Mouse (Mus musculus) embryonic fibroblast, embryonic 13.5 days (primary cell): Measurements from ENCODE around the gene Tmem59l. TPM values are rescaled to one million over a fixed set of nuclear protein-coding genes. Genes with fewer than 3 reads are reported as not detected.
"Not testable (repeated sequence)": the region's sequence is repeated elsewhere in the genome, so short reads cannot be mapped to it uniquely, and the experiment has no call there.

Experiments used
- H3K27ac ChIP-seq: 2 replicates; pipeline ENCODE4 v1.5.1; 2012; ENCODE audit warnings: low read length, control low read depth, inconsistent platforms; ENCODE audit not compliant: insufficient read depth
- H3K4me1 ChIP-seq: 2 replicates; pipeline ENCODE4 v1.6.1; 2011; ENCODE audit warnings: low read length; ENCODE audit not compliant: control insufficient read depth, insufficient read depth
- H3K4me3 ChIP-seq: 2 replicates; pipeline ENCODE4 v1.5.1; 2011; ENCODE audit warnings: mild to moderate bottlenecking, control low read depth, low read length; ENCODE audit not compliant: insufficient read depth
- CTCF ChIP-seq: IDR thresholded peaks from 2 replicates; pipeline ENCODE4 v1.5.1; 2011; ENCODE audit warnings: mild to moderate bottlenecking, control low read depth, low read length, moderate library complexity, borderline replicate concordance; ENCODE audit not compliant: insufficient read depth
- POLR2A ChIP-seq: IDR thresholded peaks from 2 replicates; pipeline ENCODE4 v1.6.1; 2011; ENCODE audit warnings: low read depth, mild to moderate bottlenecking, control low read depth, low read length, moderate library complexity
- polyA plus RNA-seq: library from polyadenylated mRNA; stranded (reverse); fragments of >200 nt; gene quantifications from 2 replicates; pipeline ENCODE4 v1.2.4, GENCODE M21; 2011; ENCODE audit warnings: low read depth; ENCODE audit not compliant: missing spikeins, insufficient read length

Tmem59l gene
- polyA plus RNA-seq, 1 experiment = 0.58 TPM

DNA sequence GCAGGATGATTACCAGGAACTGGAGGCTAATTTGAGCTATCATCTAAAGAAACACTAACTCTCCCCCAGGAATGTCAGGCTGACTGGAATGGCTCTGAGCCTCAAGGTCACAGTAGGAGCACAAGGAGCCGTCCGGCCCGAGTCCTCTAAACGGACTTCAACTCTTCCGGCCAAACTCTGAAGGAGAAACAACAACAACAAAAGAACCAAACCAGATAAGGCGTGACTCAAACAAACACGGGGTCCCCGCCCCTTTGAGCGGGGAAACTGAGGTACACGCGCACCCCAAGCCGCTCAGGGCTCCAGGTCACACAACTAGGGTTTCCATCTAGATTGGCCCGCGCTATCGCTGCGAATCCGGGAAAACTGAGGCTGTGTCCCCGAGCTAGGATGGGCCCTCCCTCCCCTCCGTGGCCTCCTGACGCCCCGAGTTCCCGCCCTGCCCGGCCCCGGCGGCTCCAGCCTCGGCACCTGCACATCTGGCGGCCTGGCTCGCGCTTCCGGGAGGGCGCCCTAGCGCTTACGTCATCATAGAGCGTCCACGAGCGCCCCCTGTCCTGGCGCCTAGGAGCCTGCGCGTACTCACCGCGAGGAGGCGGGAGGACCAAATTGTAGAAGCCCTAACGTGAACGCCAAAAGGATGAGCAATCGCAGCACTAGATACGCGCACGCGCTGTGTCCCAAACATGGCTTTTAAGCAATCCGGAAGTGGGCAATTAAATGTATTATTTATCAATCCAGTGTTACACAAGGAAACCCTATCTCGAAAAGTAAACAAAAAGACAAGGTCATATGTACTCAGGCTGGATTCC is 35.6 kb upstream of the Tmem59l start:
- peak overlapping the region; percentile 49 for H3K27ac ChIP-seq
- no peaks in the 10 kb centered on the region; the same call in none of the 2 replicates for H3K4me1 ChIP-seq
- TF ChIP-seq POLR2A (peak; percentile 54), CTCF (0 out of 2 replicates have a peak, but pooled peaks have one; percentile 19)
- H3K4me3 ChIP-seq = peak overlapping the region; percentile 78

DNA sequence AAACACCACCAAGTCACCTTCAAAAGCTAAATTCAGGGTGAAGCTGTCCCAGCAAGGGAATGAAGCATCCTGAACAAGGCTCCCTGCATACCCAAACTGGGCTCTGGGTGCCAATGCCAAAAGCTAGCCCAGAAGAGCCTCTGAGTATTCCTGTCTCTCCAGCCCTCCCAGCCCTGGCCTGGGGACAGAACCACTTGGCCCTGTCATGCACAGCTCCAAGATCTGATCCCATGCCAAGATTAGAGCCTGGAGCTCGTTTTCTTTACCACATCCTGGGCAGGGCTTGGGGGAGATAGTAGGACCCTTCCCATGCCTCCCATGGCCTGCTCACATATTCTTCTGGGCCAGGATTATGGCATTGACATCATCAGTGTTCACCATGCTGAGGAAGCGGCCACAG is 32.4 kb upstream of the Tmem59l start:
- no peaks in the 10 kb centered on the region; the same call in none of the 2 replicates for H3K4me1 ChIP-seq
- H3K27ac ChIP-seq = no peak overlapping the region
- no peak overlapping the region for H3K4me3 ChIP-seq
- TF ChIP-seq CTCF (no peak), POLR2A (no peak)

DNA sequence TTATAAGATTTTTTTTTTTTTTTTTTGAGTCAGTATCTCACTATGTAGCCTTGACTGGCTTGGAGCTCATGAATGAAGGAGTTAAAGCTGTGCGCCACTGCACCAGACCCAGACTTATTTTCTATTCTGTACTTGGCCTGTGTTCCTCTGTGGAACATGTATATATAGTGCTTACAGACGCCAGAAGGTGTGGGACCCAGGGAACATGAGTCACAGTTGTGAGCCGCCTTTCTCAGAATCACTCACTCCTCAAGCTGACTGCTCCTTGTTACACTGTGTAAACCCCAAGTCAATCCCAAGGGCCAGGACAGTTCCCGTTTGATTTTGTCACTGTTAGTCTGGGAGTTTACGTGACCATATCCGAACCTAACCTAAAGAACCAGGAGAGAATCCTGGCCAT is 31.9 kb upstream of the Tmem59l start:
- H3K4me3 ChIP-seq = no peak overlapping the region
- H3K4me1 ChIP-seq = no peaks in the 10 kb centered on the region; the same call in none of the 2 replicates
- TF ChIP-seq CTCF = no peak
- no peak for TF ChIP-seq POLR2A
- H3K27ac ChIP-seq = no peak overlapping the region

DNA sequence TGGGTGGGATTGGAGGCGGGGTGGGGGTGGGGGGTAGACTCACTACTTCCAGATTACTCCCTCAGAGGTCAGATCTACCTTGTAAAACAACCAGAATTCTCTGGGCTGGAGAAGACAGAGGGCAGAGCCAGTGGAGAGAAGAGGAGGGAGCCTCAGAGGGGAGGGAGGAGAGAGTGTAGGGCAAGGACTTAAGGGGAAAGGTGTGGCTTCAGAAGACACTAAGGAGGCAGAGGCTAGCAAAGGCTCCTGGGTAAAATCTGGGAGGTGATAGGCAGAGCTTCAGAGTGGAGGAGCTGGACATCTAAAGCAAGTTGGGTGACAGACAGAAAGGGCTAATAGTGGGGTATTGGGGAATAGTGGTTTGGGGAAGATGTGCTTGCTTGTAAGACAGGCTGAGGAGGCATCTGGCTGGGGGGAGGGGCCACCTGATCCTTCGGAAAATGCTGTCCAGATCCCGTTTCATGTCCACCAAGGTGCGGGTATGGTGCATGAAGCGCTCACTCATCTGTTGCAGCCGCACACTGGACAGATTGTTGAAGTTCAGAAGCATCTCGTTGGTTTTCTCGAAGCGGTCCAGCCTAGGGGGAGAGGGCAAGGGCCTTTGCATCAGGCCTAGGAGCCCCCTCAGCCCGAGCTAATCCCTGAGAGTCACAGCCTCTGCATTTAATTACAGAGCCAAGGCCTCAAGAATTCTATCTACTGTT is 30.9 kb upstream of the Tmem59l start:
- Histone ChIP-seq H3K4me1 (no peaks in the 10 kb centered on the region; the same call in none of the 2 replicates), H3K4me3 (no peak overlapping the region), H3K27ac (no peak overlapping the region)
- TF ChIP-seq CTCF = no peak
- no peak for TF ChIP-seq POLR2A

DNA sequence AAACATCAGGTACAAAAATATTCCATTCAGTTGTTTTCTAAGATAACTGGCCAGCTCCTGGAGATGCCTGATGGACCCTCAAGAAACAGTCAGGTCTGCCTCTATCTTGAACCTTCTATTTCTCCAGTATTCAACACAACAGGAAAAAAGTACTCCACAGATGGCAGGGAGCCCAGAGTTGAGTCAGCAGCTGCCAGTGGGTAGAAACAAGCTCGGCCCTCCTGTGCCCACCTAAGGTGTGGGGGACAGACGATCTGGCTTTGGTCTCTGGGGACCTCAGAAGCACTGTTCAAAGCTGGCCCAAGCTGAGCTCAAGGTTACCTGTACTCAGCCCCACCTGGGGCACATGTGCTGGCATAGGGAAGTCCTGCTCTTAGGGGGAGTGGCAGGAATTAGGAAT is 26.3 kb upstream of the Tmem59l start:
- Histone ChIP-seq H3K4me3 (no peak overlapping the region), H3K27ac (no peak overlapping the region), H3K4me1 (no peaks in the 10 kb centered on the region)
- TF ChIP-seq CTCF (no peak), POLR2A (no peak)

DNA sequence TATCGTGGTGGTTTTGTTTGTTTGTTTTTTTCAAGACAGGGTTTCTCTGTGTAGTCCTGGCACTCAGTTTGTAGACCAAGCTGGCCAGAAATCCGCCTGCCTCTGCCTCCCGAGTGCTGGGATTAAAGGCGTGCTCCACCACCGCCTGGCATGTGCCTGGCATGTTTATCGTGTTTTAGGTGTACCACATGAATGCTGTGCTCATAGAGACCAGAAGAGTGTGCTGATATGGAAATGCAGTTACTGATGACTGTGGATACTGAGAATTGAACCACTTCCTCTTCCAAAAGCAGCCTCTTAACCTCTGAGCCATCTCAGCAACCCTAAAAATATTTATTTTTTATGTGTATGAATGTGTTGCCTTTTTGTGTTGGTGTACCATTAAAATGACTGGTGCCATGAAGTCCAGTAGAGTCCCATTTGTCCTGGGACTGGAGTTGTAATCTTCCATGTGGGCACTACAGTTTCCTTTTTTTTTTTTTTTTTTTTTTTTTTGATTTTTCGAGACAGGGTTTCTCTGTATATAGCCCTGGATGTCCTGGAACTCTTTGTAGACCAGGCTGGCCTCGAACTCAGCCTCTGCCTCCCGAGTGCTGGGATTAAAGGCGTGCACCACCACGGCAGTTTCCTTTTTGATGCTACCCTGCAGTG is 25.2 kb upstream of the Tmem59l start:
- H3K4me3 ChIP-seq = no peak overlapping the region
- no peak overlapping the region for H3K27ac ChIP-seq
- H3K4me1 ChIP-seq = no peaks in the 10 kb centered on the region
- no peak for TF ChIP-seq POLR2A
- TF ChIP-seq CTCF = no peak

DNA sequence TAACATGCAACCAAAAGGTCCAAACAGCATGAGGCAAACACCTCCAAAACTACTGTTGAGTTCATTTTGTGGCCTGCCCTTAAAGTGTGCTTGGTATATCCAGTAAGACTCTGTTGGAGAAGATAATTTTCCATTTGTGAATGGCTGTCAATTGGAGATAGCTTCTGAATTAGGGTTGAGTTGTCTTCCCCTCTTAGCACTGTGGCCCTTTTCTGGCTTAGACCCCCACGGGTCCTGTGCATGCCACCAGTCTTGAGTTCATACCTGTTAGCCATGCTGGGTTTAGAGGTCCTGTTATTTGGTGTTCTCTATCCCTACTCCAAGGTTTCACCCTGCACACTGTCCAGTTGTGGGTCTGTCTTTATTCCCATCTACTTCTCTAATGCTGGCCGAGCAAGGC is 24.6 kb upstream of the Tmem59l start:
- no peak overlapping the region for H3K4me3 ChIP-seq
- H3K4me1 ChIP-seq = no peaks in the 10 kb centered on the region
- no peak overlapping the region for H3K27ac ChIP-seq
- no peak for TF ChIP-seq CTCF
- no peak for TF ChIP-seq POLR2A

DNA sequence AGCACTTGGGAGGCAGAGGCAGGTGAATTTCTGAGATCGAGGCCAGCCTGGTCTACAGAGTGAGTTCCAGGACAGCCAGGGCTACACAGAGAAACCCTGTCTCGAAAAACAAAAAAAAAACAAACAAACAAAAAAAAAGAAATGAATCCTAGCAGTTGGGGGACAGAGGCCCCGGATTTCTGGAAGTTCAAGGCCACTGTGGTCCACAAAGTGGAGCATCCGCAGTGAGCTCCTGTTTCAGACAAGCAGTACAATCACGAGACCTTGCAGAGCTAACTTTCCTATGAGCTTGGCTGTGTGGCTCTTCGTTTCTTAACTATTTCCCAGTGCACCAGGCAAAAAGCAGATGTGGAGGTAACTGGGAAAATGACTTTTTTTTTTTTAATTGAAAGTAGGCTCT is 24.0 kb upstream of the Tmem59l start:
- H3K27ac ChIP-seq, H3K4me1 ChIP-seq: not testable (repeated sequence)
- H3K4me3 ChIP-seq = peak overlapping the region; percentile 98

DNA sequence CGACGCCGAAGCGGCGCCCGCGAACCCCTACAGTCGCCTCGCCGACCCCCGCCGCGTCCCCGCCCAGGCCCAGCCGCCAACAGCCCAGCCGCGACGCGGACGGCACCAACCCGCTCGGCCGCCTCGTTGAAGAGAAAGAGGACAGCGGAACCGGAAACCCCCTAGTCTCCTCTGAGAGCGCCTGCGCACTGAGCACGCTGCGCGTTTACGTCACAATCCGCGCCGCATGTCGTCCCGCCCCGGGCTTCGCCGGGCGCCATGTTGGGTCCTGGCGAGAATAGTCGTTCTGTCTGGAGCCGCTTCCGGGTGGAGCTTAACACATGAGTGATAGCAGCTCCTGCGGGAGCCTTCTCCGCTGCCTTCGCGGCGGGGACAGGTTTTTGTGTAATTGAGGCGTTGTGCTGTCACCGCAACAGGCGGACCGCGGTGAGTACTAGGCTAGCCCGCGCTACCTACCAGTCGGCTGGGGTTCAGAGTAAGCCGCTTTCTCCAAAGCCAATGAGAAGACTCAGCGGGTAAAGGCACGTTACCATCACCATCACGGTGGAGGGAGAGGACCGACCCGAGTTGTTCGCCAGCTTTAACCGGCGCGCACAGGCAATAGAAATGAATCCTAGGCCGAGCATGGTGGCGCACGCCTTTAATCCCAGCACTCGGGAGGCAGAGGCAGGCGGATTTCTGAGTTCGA is 23.2 kb upstream of the Tmem59l start, which contains the start of gene Uba52:
TSS of gene Uba52 (minus strand) at position 574 of the 688 bp plus-strand sequence.
- TF ChIP-seq CTCF (no peak), POLR2A (peak; percentile 86)
- H3K4me1 ChIP-seq = no peaks in the 10 kb centered on the region
- H3K27ac ChIP-seq = peak within 1 kb of the TSS; percentile 94
- H3K4me3 ChIP-seq = peak within 1 kb of the TSS; percentile 98
